Mouse (Mus musculus): Measurements from ENCODE around the gene Hoxb8.

DNA sequence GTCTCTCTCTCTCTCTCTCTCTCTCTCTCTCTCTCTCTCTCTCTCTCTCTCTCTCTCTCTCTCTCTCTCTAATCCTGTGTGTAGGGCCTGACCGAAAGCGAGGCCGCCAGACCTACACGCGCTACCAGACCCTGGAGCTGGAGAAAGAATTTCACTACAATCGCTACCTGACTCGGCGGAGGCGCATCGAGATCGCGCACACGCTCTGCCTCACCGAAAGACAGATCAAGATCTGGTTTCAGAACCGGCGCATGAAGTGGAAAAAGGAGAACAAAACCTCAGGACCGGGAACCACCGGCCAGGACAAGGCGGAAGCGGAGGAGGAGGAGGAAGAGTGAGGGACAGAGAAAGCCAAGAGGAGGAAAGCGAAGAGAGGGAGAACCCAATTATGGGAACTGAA is 7.6 kb downstream of the Hoxb8 start:
- TF ChIP-seq POLR2A (IDR thresholded peaks at IDR 0.05; ENCODE audit: borderline replicate concordance, low read depth, low read length), result no peak
- TF ChIP-seq CTCF (IDR thresholded peaks at IDR 0.05; ENCODE audit: low read depth, low read length), result no peak
